Comparison of ENCODE assay signal across 10 mouse cellular contexts in genomic region chr3:96692506-96692905, GRCm38 (mm10). TPM values are rescaled to one million over a fixed set of nuclear protein-coding genes. Genes with fewer than 3 reads are reported as not detected.
DNase-seq lines count a peak whose midpoint lies in the region; ATAC-seq and TF ChIP-seq lines count a peak whose summit lies in the region.
"Had no signal": no experiment of that assay in that cellular context is flagged by ENCODE, and none has a peak within 500 bp of the region (broad histone marks: within the 10 kb centered on the region; RNA-seq: fewer than 3 reads in every experiment).

No protein-coding gene starts in this region.

- TF ChIP-seq EP300 in liver, postnatal 0 days (IDR thresholded peaks at IDR 0.05; ENCODE audit: low read depth) = no peak

- H3K9ac ChIP-seq in forebrain, postnatal 0 days = no peak overlapping the region
- no peak overlapping the region for H3K9ac ChIP-seq in forebrain, embryonic 12.5 days
- H3K9ac ChIP-seq in lung, embryonic 14.5 days = no peak overlapping the region
- H3K9ac ChIP-seq in liver, postnatal 0 days (replicated peaks) = no peak overlapping the region

- DNase-seq in forebrain, postnatal 0 days = no peak
- DNase-seq in lung, embryonic 14.5 days = peak; percentile 64
- DNase-seq in lung, adult 18-20 months = no peak
- DNase-seq in embryo, embryonic 10 days (ENCODE audit: low spot score) = peak; percentile 62
- peak; percentile 29 for DNase-seq in liver, postnatal 0 days
- no peak for DNase-seq in left cerebral cortex, adult 9 months (ENCODE audit: low spot score in 2 of 2)
- no peak for DNase-seq in urinary bladder, adult 2 months (ENCODE audit: low spot score)

- ATAC-seq in forebrain, postnatal 0 days = no peak
- ATAC-seq in forebrain, embryonic 12.5 days (ENCODE audit: low FRiP score) = no peak
- ATAC-seq in lung, embryonic 14.5 days (ENCODE audit: insufficient read depth) = no peak
- no peak for ATAC-seq in liver, postnatal 0 days
- ATAC-seq: hindbrain, embryonic 16.5 days had no signal

- H3K4me2 ChIP-seq in forebrain, postnatal 0 days (ENCODE audit: low read depth) = no peak overlapping the region
- no peak overlapping the region for H3K4me2 ChIP-seq in forebrain, embryonic 12.5 days
- no peak overlapping the region for H3K4me2 ChIP-seq in lung, embryonic 14.5 days
- H3K4me2 ChIP-seq in liver, postnatal 0 days (ENCODE audit: low read depth, low read length) = no peak overlapping the region

- no peaks in the 10 kb centered on the region for H3K27me3 ChIP-seq in forebrain, postnatal 0 days (ENCODE audit: insufficient read depth, low read length)
- H3K27me3 ChIP-seq in forebrain, embryonic 12.5 days = no peaks in the 10 kb centered on the region
- 0 out of 2 replicates have a peak, but pooled peaks cover 3% of the 10 kb centered on the region for H3K27me3 ChIP-seq in lung, embryonic 14.5 days (ENCODE audit: insufficient read depth, low read length)
- H3K27me3 ChIP-seq in liver, postnatal 0 days (ENCODE audit: insufficient read depth, low read length) = no peaks in the 10 kb centered on the region
- H3K27me3 ChIP-seq: megakaryocyte, embryonic 14.5 days had no signal

- H3K9me3 ChIP-seq in forebrain, postnatal 0 days (ENCODE audit: low read length) = no peaks in the 10 kb centered on the region
- H3K9me3 ChIP-seq in forebrain, embryonic 12.5 days = no peaks in the 10 kb centered on the region
- no peaks in the 10 kb centered on the region for H3K9me3 ChIP-seq in lung, embryonic 14.5 days (ENCODE audit: low read depth, low read length)
- no peaks in the 10 kb centered on the region for H3K9me3 ChIP-seq in liver, postnatal 0 days (ENCODE audit: low read length)
- H3K9me3 ChIP-seq: megakaryocyte, embryonic 14.5 days had no signal

- WGBS in forebrain, postnatal 0 days = 12% methylated on average over 3 of the region's 3 CpGs
- 11% methylated on average over 3 of the region's 3 CpGs for WGBS in forebrain, embryonic 12.5 days
- 9% methylated on average over 3 of the region's 3 CpGs for WGBS in lung, embryonic 14.5 days
- WGBS in liver, postnatal 0 days (ENCODE audit: insufficient replicate concordance) = 27% methylated on average over 3 of the region's 3 CpGs

- TF ChIP-seq CTCF in forebrain, postnatal 0 days (IDR thresholded peaks at IDR 0.05; ENCODE audit: low read depth) = peak; percentile 49
- peak; percentile 58 for TF ChIP-seq CTCF in lung, embryonic 14.5 days (IDR thresholded peaks at IDR 0.05; ENCODE audit: low read depth)
- peak; percentile 40 for TF ChIP-seq CTCF in liver, postnatal 0 days (IDR thresholded peaks at IDR 0.05; ENCODE audit: low read depth)

- no peaks in the 10 kb centered on the region for H3K36me3 ChIP-seq in forebrain, postnatal 0 days (ENCODE audit: insufficient read depth)
- no peaks in the 10 kb centered on the region for H3K36me3 ChIP-seq in forebrain, embryonic 12.5 days (replicated peaks)
- H3K36me3 ChIP-seq in lung, embryonic 14.5 days (ENCODE audit: insufficient read depth) = no peaks in the 10 kb centered on the region
- H3K36me3 ChIP-seq in liver, postnatal 0 days (replicated peaks; ENCODE audit: insufficient read depth, low read length) = no peaks in the 10 kb centered on the region

- H3K27ac ChIP-seq in forebrain, postnatal 0 days (ENCODE audit: low read depth, low read length) = no peak overlapping the region
- H3K27ac ChIP-seq in forebrain, embryonic 12.5 days = no peak overlapping the region
- no peak overlapping the region for H3K27ac ChIP-seq in lung, embryonic 14.5 days (ENCODE audit: low read depth)
- no peak overlapping the region for H3K27ac ChIP-seq in liver, postnatal 0 days (ENCODE audit: low read depth)

- H3K4me1 ChIP-seq in forebrain, postnatal 0 days (ENCODE audit: insufficient read depth) = 0 out of 2 replicates have a peak, but pooled peaks cover 5% of the 10 kb centered on the region
- peaks cover 33% of the 10 kb centered on the region for H3K4me1 ChIP-seq in forebrain, embryonic 12.5 days
- H3K4me1 ChIP-seq in lung, embryonic 14.5 days (ENCODE audit: insufficient read depth) = peaks cover 4% of the 10 kb centered on the region; the same call in 1 of the 2 replicates
- peaks cover 7% of the 10 kb centered on the region for H3K4me1 ChIP-seq in liver, postnatal 0 days (ENCODE audit: insufficient read depth)

- no peak overlapping the region for H3K4me3 ChIP-seq in forebrain, postnatal 0 days (ENCODE audit: low read depth, low read length)
- no peak overlapping the region for H3K4me3 ChIP-seq in forebrain, embryonic 12.5 days (replicated peaks)
- no peak overlapping the region for H3K4me3 ChIP-seq in lung, embryonic 14.5 days (ENCODE audit: low read depth, low read length)
- no peak overlapping the region for H3K4me3 ChIP-seq in liver, postnatal 0 days (ENCODE audit: low read depth, low read length)

RNA-seq across cellular contexts. Expression of gene Pias3, which starts 3.7 kb away (rescaled TPM):
- 25.0 and 29.8 TPM in 2 replicates for total RNA-seq in forebrain, postnatal 0 days (2014; rRNA removed)
- polyA plus RNA-seq in forebrain, postnatal 0 days (2015; fragmentation: Nextera tagmentation; extraction: Ambion mirVana) = 26.4 and 32.9 TPM in 2 replicates
- 42.2 and 43.4 TPM in 2 replicates for polyA plus RNA-seq in forebrain, embryonic 12.5 days (2016; fragmentation: Nextera tagmentation; extraction: Ambion mirVana)
- 44.0 and 49.1 TPM in 2 replicates for polyA plus RNA-seq in lung, embryonic 14.5 days (2014; fragmentation: Nextera tagmentation; extraction: Ambion mirVana)
- 4.6 and 5.2 TPM in 2 replicates for polyA plus RNA-seq in liver, postnatal 0 days (2015; fragmentation: Nextera tagmentation; extraction: Ambion mirVana)
- 45.8 and 47.6 TPM in 2 replicates for polyA plus RNA-seq in urinary bladder, adult 2 months (2012; rRNA removed)

RNA-seq across cellular contexts. Expression of gene Nudt17, which starts 15.9 kb away (rescaled TPM):
- 5.6 and 8.4 TPM in 2 replicates for total RNA-seq in forebrain, postnatal 0 days (2014; rRNA removed)
- polyA plus RNA-seq in forebrain, postnatal 0 days (2015; fragmentation: Nextera tagmentation; extraction: Ambion mirVana) = 11.0 and 11.7 TPM in 2 replicates
- polyA plus RNA-seq in forebrain, embryonic 12.5 days (2016; fragmentation: Nextera tagmentation; extraction: Ambion mirVana) = 7.5 and 8.7 TPM in 2 replicates
- polyA plus RNA-seq in lung, embryonic 14.5 days (2014; fragmentation: Nextera tagmentation; extraction: Ambion mirVana) = 7.1 and 8.2 TPM in 2 replicates
- 0.29 and 0.38 TPM in 2 replicates for polyA plus RNA-seq in liver, postnatal 0 days (2015; fragmentation: Nextera tagmentation; extraction: Ambion mirVana)
- 2.5 and 2.9 TPM in 2 replicates for polyA plus RNA-seq in urinary bladder, adult 2 months (2012; rRNA removed)

RNA-seq across cellular contexts. Expression of gene Ankrd35, which starts 22.6 kb away (rescaled TPM):
- 4.6 and 7.1 TPM in 2 replicates for total RNA-seq in forebrain, postnatal 0 days (2014; rRNA removed)
- 2.9 and 4.7 TPM in 2 replicates for polyA plus RNA-seq in forebrain, postnatal 0 days (2015; fragmentation: Nextera tagmentation; extraction: Ambion mirVana)
- 0.51 and 0.77 TPM in 2 replicates for polyA plus RNA-seq in forebrain, embryonic 12.5 days (2016; fragmentation: Nextera tagmentation; extraction: Ambion mirVana)
- polyA plus RNA-seq in lung, embryonic 14.5 days (2014; fragmentation: Nextera tagmentation; extraction: Ambion mirVana) = 0.12 and 0.15 TPM in 2 replicates
- 0.37 and 0.45 TPM in 2 replicates for polyA plus RNA-seq in liver, postnatal 0 days (2015; fragmentation: Nextera tagmentation; extraction: Ambion mirVana)
- polyA plus RNA-seq in urinary bladder, adult 2 months (2012; rRNA removed) = 9.5 TPM in 2 replicates

RNA-seq across cellular contexts. Expression of gene Polr3c, which starts 34.9 kb away (rescaled TPM):
- total RNA-seq in forebrain, postnatal 0 days (2014; rRNA removed) = 13.2 and 15.6 TPM in 2 replicates
- 19.5 and 28.4 TPM in 2 replicates for polyA plus RNA-seq in forebrain, postnatal 0 days (2015; fragmentation: Nextera tagmentation; extraction: Ambion mirVana)
- polyA plus RNA-seq in forebrain, embryonic 12.5 days (2016; fragmentation: Nextera tagmentation; extraction: Ambion mirVana) = 42.1 and 43.0 TPM in 2 replicates
- polyA plus RNA-seq in lung, embryonic 14.5 days (2014; fragmentation: Nextera tagmentation; extraction: Ambion mirVana) = 33.7 and 34.2 TPM in 2 replicates
- polyA plus RNA-seq in liver, postnatal 0 days (2015; fragmentation: Nextera tagmentation; extraction: Ambion mirVana) = 10.4 and 11.6 TPM in 2 replicates
- 32.7 and 35.8 TPM in 2 replicates for polyA plus RNA-seq in urinary bladder, adult 2 months (2012; rRNA removed)

RNA-seq across cellular contexts. Expression of gene Rnf115, which starts 35.0 kb away (rescaled TPM):
- 43.7 and 52.6 TPM in 2 replicates for total RNA-seq in forebrain, postnatal 0 days (2014; rRNA removed)
- polyA plus RNA-seq in forebrain, postnatal 0 days (2015; fragmentation: Nextera tagmentation; extraction: Ambion mirVana) = 58.2 and 63.6 TPM in 2 replicates
- 79.9 and 86.2 TPM in 2 replicates for polyA plus RNA-seq in forebrain, embryonic 12.5 days (2016; fragmentation: Nextera tagmentation; extraction: Ambion mirVana)
- 53.7 and 54.2 TPM in 2 replicates for polyA plus RNA-seq in lung, embryonic 14.5 days (2014; fragmentation: Nextera tagmentation; extraction: Ambion mirVana)
- polyA plus RNA-seq in liver, postnatal 0 days (2015; fragmentation: Nextera tagmentation; extraction: Ambion mirVana) = 28.6 and 29.7 TPM in 2 replicates
- polyA plus RNA-seq in urinary bladder, adult 2 months (2012; rRNA removed) = 29.3 and 31.0 TPM in 2 replicates

Comparison
In these comparisons a context has a peak if more than half of its experiments do, and no peak if none do; other contexts are left out.
1. DNase-seq: peak in lung, embryonic 14.5 days (single experiment), embryo, embryonic 10 days (single experiment) and liver, postnatal 0 days (single experiment); none in forebrain, postnatal 0 days (single experiment), lung, adult 18-20 months (0 of 2), left cerebral cortex, adult 9 months (0 of 2) and urinary bladder, adult 2 months (single experiment).
2. Peak in every context shown above with its lines, with median percentiles within 50 percentile points of each other: CTCF ChIP-seq.